Mouse (Mus musculus) liver, postnatal 0 days (tissue): ENCODE data around the gene Krt88.

Experiments used
- CTCF ChIP-seq: sonication (generic); IDR thresholded peaks from 2 replicates; pipeline ENCODE4 v1.5.1; 2016; ENCODE audit warnings: antibody characterized with exemption, low read depth
- EP300 ChIP-seq: IDR thresholded peaks from 2 replicates; pipeline ENCODE4 v1.6.1; 2016; ENCODE audit warnings: antibody characterized with exemption, low read depth, mild to moderate bottlenecking

- TF ChIP-seq CTCF (no peak), EP300 (no peak)
Measured at GRCm38 (mm10) chr15:101485911-101486635, 38.5 kb downstream of the Krt88 start.
